In genomic region chr6:51173620-51174442, GRCm38 (mm10) we compare ENCODE assay signal across 8 mouse cellular contexts.
DNase-seq lines count a peak whose midpoint lies in the region; ATAC-seq and TF ChIP-seq lines count a peak whose summit lies in the region.

No protein-coding gene starts in this region.

- peaks cover 42% of the 10 kb centered on the region for H3K4me1 ChIP-seq in megakaryocyte, embryonic 14.5 days
- H3K4me1 ChIP-seq in heart, embryonic 14.5 days (ENCODE audit: control insufficient read depth in 2 of 2, insufficient read depth in 2 of 2, low read length in 2 of 2), result peaks cover 21 to 36% of the 10 kb centered on the region in 2 experiments; a peak in 3 of 4 replicates
- peaks cover 54% of the 10 kb centered on the region for H3K4me1 ChIP-seq in liver, embryonic 13.5 days (replicated peaks)
- H3K4me1 ChIP-seq in stomach, embryonic 16.5 days (ENCODE audit: control insufficient read depth, insufficient read depth, low read length), result peaks cover 7% of the 10 kb centered on the region; the same call in 1 of the 2 replicates
- H3K4me1 ChIP-seq in cerebellum, adult 2 months (ENCODE audit: control insufficient read depth, insufficient read depth, low read length), result no peaks in the 10 kb centered on the region

- no peaks in the 10 kb centered on the region for H3K36me3 ChIP-seq in megakaryocyte, embryonic 14.5 days (replicated peaks; ENCODE audit: low read length)
- H3K36me3 ChIP-seq in heart, embryonic 14.5 days (ENCODE audit: control insufficient read depth, insufficient read depth, low read length), result no peaks in the 10 kb centered on the region
- no peaks in the 10 kb centered on the region for H3K36me3 ChIP-seq in liver, embryonic 13.5 days
- H3K36me3 ChIP-seq in stomach, embryonic 16.5 days (ENCODE audit: control insufficient read depth, insufficient read depth, low read length), result no peaks in the 10 kb centered on the region

- H3K4me3 ChIP-seq in megakaryocyte, embryonic 14.5 days (replicated peaks), result peak overlapping the region; percentile 91
- peak overlapping the region; percentile 41 to 47 for H3K4me3 ChIP-seq in heart, embryonic 14.5 days (ENCODE audit: control insufficient read depth in 1 of 2, insufficient read depth in 1 of 2, low read depth in 1 of 2, low read length in 2 of 2)
- H3K4me3 ChIP-seq in liver, embryonic 13.5 days (replicated peaks), result peak overlapping the region; percentile 50
- H3K4me3 ChIP-seq in stomach, embryonic 16.5 days (replicated peaks; ENCODE audit: low read length), result peak overlapping the region; percentile 32
- H3K4me3 ChIP-seq in cerebellum, adult 2 months (replicated peaks; ENCODE audit: insufficient read depth, low read depth, low read length), result no peak overlapping the region

- no peak for TF ChIP-seq POLR2A in cerebellum, adult 2 months (IDR thresholded peaks at IDR 0.05; ENCODE audit: borderline replicate concordance, insufficient read depth, low read length)

- peak overlapping the region; percentile 76 to 87 for H3K27ac ChIP-seq in heart, embryonic 14.5 days (replicated peaks in 1 of 2; ENCODE audit: control insufficient read depth in 1 of 2, insufficient read depth in 1 of 2, low read depth in 2 of 2, low read length in 2 of 2)
- H3K27ac ChIP-seq in liver, embryonic 13.5 days, result peak overlapping the region; percentile 9; the same call in 1 of the 2 replicates
- peak overlapping the region; percentile 72 for H3K27ac ChIP-seq in stomach, embryonic 16.5 days (ENCODE audit: low read length)
- no peak overlapping the region for H3K27ac ChIP-seq in cerebellum, adult 2 months (ENCODE audit: insufficient read depth, low read length)

- H3K9me3 ChIP-seq in megakaryocyte, embryonic 14.5 days, result no peaks in the 10 kb centered on the region
- no peaks in the 10 kb centered on the region for H3K9me3 ChIP-seq in heart, embryonic 14.5 days (ENCODE audit: control insufficient read depth, low read length)
- no peaks in the 10 kb centered on the region for H3K9me3 ChIP-seq in liver, embryonic 13.5 days (replicated peaks)
- no peaks in the 10 kb centered on the region for H3K9me3 ChIP-seq in stomach, embryonic 16.5 days (replicated peaks; ENCODE audit: control insufficient read depth, low read length)

- 4% methylated on average over 28 of the region's 28 CpGs for WGBS in heart, embryonic 14.5 days
- WGBS in liver, embryonic 13.5 days (ENCODE audit: insufficient replicate concordance), result 2% methylated on average over 28 of the region's 28 CpGs
- 7% methylated on average over 28 of the region's 28 CpGs for WGBS in stomach, embryonic 16.5 days
- WGBS in cerebellum, adult 2 months, result 9% methylated on average over 28 of the region's 28 CpGs

- TF ChIP-seq CTCF in cerebellum, adult 2 months (IDR thresholded peaks at IDR 0.05; ENCODE audit: borderline replicate concordance, insufficient read depth, low read depth, low read length), result no peak

- peaks cover 54% of the 10 kb centered on the region for H3K27me3 ChIP-seq in megakaryocyte, embryonic 14.5 days (replicated peaks)
- H3K27me3 ChIP-seq in heart, embryonic 14.5 days (ENCODE audit: control insufficient read depth, insufficient read depth, low read length), result peaks cover 34% of the 10 kb centered on the region
- H3K27me3 ChIP-seq in liver, embryonic 13.5 days, result peaks cover 67% of the 10 kb centered on the region
- H3K27me3 ChIP-seq in stomach, embryonic 16.5 days (ENCODE audit: control insufficient read depth, insufficient read depth, low read length), result peaks cover 22% of the 10 kb centered on the region
- H3K27me3 ChIP-seq in cerebellum, adult 2 months (ENCODE audit: control insufficient read depth, insufficient read depth, low read length), result peaks cover 27% of the 10 kb centered on the region; the same call in 1 of the 2 replicates

- peak overlapping the region; percentile 76 for H3K4me2 ChIP-seq in heart, embryonic 14.5 days (ENCODE audit: low read length)
- peak overlapping the region; percentile 74 for H3K4me2 ChIP-seq in liver, embryonic 13.5 days
- peak overlapping the region; percentile 72 for H3K4me2 ChIP-seq in stomach, embryonic 16.5 days (ENCODE audit: low read depth, low read length)

- no peak for DNase-seq in liver, embryonic 13.5 days
- no peak for DNase-seq in right cerebral cortex, postnatal 14 days
- DNase-seq in cerebellum, adult 2 months, result no peak

- ATAC-seq in megakaryocyte, adult 5-6 weeks (ENCODE audit: poor library complexity, severe bottlenecking), result no peak
- ATAC-seq in heart, embryonic 14.5 days (ENCODE audit: insufficient number of reproducible peaks, insufficient read depth, low FRiP score, low read depth), result no peak
- no peak for ATAC-seq in liver, embryonic 13.5 days (ENCODE audit: low read depth)
- no peak for ATAC-seq in stomach, embryonic 16.5 days (ENCODE audit: insufficient read depth, low FRiP score)
- no peak for ATAC-seq in megakaryocyte-erythroid progenitor cell, adult 5-6 weeks (replicated peaks; ENCODE audit: low FRiP score, low TSS enrichment, poor library complexity, severe bottlenecking)

- H3K9ac ChIP-seq in heart, embryonic 14.5 days (ENCODE audit: low read length), result peak overlapping the region; percentile 71
- H3K9ac ChIP-seq in liver, embryonic 13.5 days, result peak overlapping the region; percentile 45; the same call in 1 of the 2 replicates
- H3K9ac ChIP-seq in stomach, embryonic 16.5 days (ENCODE audit: low read length), result peak overlapping the region; percentile 57
